Mouse (Mus musculus) E14TG2a.4 (cell line): ENCODE measurements at regions not wholly inside any gene's neighbourhood (a gene's known extent, or its start where the extent isn't known, plus 50 kb on each side); places are given as distances from the start of the nearest gene placed in this dataset.

Experiments used
- CTCF ChIP-seq: conservative IDR thresholded peaks from 2 replicates; pipeline ENCODE4 v1.5.1; 2014; ENCODE audit warnings: low read length
- NANOG ChIP-seq: IDR thresholded peaks from 2 replicates; pipeline ENCODE4 v1.6.1; 2014; ENCODE audit warnings: borderline replicate concordance, low read length, mixed read lengths

- TF ChIP-seq CTCF (no peak), NANOG (no peak)
Measured at GRCm38 (mm10) chr6:52464571-52464970, 151.3 kb downstream of the Evx1 start.
